Mouse (Mus musculus) layer of hippocampus, postnatal 10 days (tissue): ENCODE results near the gene Spryd4. TPM values are rescaled to one million over a fixed set of nuclear protein-coding genes. Genes with fewer than 3 reads are reported as not detected.
"Not testable (repeated sequence)": the region's sequence is repeated elsewhere in the genome, so short reads cannot be mapped to it uniquely, and the experiment has no call there.

Experiments
- DNase-seq, 2 experiments: peaks; one replicate each; pipeline ENCODE4 v3.0.0; 2021; ENCODE audit warnings: low spot score in 2 of 2
- total RNA-seq, 2 experiments: library from RNA; stranded (reverse); gene quantifications; 2 replicates each; pipeline ENCODE4 v1.2.3; 2021

Gene Spryd4
- total RNA-seq, 2 experiments from 2014 or later = 11.5 to 12.8 TPM

DNA sequence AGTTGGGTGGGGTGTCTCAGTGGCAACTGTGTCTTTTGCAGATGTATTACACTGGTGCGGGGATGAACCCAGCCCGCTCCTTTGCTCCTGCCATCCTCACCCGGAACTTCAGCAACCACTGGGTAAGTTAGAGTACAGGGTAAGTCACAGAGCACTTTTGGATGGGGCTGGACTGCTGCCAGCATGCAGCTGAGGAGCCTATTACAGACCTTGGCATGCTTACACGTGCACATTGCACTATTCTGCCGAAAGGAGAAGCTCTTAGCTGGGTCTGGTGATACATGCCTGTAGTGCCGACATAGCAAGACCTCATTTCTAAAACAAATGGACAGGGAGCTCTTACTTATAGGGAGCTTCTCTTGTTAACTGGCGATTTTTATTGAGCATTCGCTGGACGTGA is 16.0 kb upstream of the Spryd4 start:
- DNase-seq = no peak

DNA sequence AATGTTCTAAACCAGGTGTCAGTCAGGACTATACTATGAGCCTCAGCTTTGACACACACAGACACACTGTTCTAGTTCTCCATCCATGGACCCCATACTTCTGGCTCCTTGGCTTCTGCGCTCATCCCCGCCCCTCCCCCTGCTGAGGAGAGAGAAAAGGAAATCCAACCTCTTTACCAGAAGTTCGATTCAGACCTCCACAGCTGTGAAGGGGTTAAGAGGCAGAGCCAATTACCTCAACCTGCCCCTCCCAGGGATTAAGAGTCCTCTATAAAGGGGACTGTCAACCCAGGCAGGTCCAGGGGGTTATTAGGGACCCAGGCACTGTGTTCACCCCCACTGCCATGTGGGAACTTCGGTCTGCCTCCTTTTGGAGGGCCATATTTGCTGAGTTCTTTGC is 13.9 kb upstream of the Spryd4 start, which contains the start of gene Mip:
Gene Mip (plus strand): TSS at position 301 of the 400 bp plus-strand sequence.
- no peak for DNase-seq

DNA sequence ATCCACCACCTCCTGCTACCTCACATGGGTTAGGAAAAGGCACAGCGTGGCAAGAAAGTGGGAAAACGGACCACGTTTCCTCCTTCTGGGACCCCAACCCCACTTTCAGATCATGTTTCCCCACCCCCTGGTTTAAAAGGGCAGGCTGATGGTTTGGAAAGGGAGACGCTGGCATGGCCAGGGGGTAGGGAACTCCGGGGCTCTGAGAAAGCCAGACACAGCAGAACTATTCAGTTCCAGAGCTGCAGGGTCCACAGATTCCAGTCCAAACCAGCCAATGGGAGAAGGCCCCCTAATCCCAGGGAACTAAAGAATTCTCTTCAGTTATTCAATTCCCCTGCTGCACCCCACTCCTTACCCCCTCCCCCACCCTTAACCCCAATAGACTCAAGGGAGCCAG is 13.5 kb upstream of the Spryd4 start:
- no peak for DNase-seq

DNA sequence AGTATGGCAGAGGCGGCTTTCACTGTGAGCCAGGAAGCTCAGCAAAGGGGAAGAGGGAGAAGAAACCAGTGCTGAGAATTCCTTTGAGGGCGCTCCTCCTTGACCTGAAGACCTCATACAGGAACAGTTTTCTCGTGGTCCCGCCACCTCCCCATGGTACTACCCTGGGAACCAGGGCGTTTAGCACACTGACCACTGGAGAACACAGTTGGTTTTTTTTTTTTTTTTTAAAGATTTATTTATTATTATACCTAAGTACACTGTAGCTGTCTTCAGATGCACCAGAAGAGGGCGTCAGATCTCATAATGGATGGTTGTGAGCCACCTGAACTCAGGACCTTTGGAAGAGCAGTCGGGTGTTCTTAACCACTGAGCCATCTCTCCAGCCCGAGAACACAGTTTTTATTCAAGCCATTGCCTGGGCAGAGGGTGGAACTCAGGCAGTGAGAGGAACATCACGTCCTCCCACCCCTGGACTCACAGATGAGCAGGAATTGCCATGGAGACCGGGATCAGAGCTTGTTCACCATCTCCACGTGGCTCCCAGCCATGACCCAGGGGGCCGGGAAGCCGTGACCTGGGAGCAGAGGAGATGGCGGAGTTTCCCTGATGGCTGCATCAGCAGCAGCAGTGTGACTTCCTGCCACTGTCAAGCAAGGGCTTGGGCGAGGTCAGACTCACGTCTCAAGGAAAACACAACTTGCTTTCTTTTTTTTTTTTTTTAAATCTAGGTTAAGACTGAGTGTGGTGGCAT is 10.1 kb upstream of the Spryd4 start:
- no peak for DNase-seq

DNA sequence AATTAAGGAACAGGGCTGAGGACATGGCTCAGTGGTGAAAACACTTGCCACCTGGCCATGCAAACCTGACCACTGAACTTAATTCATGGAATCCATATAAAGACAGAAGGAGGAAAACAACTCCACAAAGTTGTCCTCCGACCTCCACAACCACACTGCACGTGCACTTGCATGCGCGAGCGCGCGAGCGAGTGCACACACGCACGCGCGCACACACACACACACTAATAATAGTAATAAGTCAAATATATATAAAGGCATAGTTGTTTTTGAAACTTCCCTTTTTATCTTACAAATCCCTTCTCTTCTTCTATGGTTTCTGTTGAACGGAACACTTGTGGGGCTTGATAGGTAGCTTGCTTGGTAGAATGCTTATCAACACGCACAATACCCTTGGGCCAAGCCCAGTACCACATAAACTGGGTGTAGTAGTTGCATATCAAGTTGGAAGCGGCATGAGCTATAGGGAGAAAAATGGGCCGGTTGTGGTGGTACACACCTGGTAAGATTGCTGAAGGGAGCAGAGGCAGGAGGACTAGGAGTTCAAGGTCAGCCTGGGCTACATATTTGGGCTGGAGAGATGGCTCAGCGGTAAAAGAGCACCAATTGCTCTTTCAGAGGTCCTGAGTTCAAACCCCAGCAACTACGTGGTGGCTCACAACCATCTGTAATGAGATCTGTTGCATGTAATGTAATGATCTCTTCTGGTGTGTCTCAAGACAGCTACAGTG is 6.9 kb upstream of the Spryd4 start:
- no peak for DNase-seq

DNA sequence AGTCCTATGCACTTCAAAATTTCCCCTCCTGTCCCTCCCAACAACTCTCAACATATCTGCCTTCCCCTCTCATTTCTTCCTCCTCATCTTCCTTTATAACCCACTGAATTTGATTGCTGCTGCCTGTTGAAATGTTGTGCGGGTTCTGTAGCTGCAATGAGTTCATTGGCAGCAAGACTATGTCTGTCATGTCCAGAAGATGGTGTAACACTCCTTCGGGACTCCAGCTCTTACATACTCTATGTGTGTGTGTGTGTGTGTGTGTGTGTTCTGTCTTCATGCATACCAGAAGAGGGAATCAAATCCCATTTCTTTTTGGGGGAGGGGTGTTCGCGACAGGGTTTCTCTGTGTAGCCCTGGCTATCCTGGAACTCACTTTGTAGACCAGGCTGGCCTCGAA is 3.4 kb upstream of the Spryd4 start:
- DNase-seq = no peak

DNA sequence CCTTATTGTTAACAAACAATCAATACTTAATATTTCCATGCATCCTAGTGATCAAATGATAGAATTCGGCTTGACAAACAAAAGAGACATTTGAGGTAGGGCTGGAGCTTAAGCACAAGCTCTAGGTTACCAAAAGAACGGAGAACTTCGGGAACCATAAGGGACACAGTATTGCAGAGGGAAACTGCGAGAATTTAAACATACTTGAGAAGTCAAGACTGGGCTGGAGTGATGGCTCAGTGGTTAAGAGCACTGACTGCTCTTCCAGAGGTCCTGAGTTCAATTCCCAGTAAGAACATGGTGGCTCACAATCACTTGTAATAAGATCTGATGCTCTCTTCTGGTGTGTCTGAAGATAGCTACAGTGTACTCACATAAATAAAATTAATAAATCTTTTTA is 2.5 kb upstream of the Spryd4 start:
- not testable (repeated sequence) for DNase-seq

DNA sequence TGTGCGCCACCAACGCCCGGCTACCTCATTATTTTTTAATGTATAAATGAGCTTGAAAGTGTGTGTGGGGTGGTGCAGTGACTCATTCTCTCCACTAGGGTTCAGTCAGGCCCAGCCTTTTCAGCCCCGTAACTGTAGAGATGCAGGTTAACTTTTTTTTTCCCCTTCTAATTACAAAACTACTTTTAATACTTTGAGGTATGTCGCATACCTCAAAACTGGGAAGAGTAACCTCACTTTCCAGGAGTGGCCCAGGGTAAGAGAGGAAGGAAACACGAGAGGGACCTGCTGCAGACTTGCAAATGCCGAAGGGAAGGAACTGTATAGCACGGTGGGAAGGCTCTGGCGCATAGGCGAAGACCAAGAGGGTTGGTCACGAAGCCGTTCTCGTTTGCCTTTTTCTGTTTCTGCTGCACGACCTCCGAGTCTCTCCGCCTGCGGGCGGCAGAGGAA is 1.3 kb upstream of the Spryd4 start:
- peak; percentile 54 to 63 for DNase-seq

DNA sequence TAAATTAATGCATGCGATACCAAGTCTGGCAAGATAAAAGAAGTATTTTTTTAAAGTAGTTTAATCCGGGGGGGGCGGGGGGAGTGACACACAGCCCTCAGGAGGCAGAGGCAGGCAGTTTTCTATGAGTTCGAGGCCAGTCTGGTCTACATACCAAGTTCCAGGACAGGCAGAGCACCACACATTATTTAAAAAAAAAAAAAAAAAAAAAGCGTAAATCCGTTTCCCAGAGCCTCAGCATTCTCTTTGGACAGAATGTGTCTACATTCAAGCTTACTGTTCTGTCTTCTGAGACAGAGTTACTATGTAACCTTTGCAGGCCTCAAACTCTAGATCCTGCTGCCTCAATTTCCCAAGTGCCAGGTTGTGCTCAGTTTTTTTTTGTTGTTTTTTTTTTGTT is 541 bp upstream of the Spryd4 start:
- no peak for DNase-seq

DNA sequence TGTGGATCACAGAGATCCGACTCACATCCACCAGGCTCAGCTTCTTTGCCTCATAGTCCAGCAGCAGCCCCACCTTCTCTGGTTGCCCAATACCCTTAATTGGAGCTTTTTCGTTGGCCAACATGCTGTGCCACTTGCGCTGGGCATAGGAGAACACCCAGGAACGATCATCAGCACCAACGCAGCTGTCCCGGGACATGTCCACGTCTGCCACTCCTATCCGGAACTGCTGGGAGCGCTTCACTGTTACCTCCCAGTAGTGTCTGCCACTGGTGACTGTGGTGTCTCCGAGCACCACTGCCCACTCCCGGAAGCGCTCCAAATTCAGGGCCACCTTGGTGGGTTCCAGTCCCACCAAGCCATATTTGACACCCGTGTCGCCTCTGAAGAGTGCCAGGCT is 653 bp downstream of the Spryd4 start:
- DNase-seq = peak; percentile 16 to 25

DNA sequence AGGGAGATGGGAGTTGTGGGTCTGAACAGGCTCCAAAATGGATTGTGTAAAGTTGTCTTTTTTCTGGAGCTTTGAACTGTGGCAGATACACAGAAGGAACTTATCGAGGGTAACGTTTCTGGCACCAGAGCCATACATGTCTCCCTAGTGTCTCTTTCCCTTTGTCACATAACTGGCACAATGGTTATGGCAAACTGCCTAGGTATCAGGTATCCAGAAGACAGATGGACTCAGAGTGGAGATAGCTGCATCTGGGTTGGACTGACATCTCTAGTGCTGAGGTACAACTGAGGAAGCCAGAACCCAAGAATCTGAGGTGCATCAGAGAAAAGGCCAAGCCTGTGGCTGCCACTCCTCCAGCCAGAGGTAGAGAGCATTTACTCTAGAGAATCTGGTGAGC is 1.5 kb downstream of the Spryd4 start:
- DNase-seq = no peak

DNA sequence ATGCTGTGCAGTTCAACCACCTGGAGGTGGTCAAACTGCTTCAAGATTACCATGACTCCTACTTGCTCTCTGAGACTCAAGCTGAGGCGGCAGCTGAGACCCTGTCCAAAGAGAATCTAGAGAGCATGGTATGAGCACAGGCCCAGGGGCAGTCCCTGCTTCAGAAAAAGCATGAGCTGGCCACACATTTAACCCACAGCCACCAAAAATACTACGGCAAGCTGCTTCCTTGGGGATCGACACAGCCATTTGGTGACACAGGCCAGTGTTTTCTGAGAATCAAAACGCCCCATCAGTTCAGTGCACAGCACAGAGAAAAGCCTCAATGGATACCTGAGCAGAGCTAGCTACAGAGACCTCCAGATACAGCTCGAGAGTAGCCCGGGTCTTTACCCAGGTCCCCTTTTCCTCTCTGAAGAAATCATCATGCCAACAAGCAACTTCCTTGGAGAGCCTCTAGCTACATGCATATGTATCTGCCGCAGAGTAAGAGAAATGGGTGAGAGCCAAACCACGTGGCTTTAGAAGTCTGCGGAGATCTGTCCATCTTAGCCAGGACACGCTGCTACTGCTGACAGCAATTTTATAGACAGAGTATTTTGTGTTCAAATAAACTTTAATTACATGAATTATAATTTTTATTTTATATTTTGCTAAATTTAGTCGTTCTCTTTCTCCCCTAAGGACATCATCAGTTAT is 2.1 kb downstream of the Spryd4 start:
- DNase-seq = no peak

DNA sequence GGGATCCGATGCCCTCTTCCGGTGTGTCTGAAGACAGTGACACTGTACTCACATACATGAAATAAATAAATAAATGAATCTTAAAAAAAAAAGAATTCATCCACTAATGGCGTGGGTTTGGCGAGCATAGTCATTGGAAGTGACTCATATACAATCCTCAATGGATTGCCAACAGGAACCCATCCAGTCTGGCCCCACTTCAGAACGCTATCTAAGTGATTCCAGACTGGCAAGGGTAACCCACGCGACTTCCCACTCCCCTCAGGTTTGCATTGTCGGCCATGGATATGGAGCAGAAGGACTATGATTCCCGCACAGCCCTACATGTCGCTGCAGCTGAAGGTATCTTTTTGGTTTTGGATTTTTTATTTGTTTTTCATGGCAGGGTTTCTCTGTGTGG is 3.3 kb downstream of the Spryd4 start:
- DNase-seq = no peak

DNA sequence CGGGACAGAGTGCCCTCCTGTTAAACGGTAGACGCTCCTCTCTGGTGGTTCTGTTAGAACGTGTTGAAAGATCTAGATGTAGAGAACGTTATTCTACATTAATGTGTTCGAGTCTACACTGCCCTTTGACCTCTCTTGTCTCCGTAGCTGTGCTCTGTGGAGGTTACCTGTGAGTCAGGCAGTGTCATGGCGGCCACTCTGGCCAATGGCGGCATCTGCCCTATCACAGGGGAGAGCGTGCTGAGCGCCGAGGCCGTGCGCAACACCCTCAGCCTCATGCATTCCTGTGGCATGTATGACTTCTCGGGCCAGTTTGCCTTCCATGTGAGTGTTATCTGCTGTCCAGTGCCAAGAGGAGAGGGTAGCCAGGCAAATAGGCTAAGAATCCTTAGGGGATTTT is 6.7 kb downstream of the Spryd4 start:
- DNase-seq = no peak

DNA sequence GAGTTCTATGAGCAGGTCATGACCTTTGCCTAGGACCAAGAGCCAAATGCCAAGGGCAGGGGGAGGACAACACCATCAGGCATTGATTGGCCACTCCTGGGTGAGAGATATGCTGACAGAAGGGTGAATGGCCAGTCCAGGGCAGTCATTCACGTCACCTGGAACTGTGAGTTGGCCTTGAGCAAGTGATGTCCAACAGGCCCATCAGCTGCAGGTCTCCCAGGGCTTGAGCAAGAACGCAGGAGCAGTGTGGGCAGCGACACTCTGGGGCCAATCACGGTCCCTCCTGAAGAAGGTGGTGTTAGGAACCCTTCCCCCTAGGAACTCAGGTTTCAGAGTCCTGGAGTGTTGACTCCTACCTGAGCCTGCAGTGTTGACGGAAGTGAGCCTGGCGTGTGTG is 9.8 kb downstream of the Spryd4 start:
- no peak for DNase-seq

DNA sequence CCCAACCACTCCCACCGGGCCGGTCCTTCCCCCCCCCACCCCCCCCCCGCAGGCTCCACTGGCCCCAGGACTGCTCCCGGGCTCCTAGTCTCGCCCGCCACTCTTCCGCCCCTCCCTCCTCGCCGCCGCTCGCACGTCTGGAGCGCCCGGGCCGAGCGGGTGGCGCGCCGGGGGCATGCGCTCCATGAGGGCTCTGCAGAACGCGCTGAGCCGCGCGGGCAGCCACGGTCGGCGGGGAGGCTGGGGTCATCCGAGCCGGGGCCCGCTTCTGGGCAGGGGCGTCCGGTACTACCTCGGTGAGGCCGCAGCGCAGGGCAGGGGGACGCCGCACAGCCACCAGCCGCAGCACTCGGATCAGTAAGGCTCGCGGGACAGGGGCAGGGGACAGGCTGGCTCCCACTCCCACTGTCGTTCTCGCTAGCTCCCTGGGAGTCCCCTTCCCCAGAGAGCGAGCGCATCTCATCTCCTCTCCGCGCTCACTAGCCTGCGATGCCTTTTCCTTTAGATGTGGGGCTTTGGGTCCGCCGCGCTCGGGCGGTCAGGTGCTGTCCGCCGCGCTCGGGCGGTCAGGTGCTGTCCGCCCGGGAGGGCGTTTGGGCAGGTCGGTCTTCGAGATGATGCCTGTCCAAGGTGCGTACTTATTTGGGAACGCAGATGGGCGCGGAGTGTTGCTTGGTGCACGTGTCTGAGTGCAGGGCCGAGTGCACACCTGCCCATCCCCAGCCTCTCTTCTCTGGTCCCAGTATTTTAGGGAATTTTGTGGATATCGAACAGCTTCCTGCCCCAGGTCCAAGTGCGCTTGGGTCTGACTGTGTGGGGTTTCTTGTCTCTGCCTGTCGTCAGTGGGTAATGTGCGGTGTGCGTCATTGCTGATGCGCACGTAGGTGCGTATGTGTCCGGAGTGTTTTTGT is 16.8 kb downstream of the Spryd4 start:
- peak; percentile 51 to 66 for DNase-seq

DNA sequence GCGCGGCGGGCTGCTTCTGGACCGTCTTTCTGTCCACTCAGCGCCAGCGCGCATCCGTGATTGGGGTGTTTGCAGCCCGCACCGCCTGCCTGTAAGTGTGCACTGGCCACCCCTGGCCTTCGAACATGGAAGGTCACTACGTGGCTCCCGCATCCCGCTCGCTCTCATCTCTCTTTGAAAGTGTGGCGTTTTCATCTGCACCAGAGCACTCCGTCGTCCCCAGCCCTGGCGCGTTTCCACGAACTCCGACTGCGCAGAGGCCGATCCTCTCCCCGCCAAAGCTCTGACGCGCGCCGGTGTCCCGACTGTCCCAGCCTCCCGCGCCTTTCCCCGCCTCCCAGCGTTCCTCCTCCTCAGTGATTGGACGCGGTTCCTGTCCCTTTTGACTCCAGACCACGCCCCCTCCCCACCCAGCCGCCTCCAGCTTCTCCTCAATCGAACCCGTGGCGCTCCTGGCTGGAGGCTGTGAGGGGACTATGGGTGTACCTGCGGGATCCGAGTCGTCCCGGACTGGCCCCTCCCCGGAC is 17.5 kb downstream of the Spryd4 start, which contains the start of gene Gls2:
Gene Gls2 (plus strand): TSS at position 434 of the 527 bp plus-strand sequence.
- peak; percentile 97 to 99 for DNase-seq

DNA sequence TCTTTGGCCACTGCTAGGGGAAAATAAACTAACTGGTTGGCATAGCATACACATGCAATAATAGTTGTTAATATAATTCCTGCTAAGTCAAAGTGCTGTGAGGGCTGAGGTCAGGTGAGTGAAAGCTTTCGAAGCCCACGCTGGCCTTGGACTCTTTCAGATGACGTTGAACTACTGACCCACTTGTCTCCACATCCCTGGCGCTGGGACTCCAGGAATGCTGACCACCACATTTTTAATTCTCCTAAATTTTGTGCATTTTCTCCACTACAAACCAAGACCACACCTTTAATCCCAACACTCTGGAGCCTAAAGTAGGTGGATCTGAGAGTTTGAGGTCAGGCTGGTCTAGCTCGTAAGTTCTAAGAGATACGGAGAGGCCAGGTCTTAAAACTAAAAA is 18.5 kb downstream of the Spryd4 start:
- no peak for DNase-seq

DNA sequence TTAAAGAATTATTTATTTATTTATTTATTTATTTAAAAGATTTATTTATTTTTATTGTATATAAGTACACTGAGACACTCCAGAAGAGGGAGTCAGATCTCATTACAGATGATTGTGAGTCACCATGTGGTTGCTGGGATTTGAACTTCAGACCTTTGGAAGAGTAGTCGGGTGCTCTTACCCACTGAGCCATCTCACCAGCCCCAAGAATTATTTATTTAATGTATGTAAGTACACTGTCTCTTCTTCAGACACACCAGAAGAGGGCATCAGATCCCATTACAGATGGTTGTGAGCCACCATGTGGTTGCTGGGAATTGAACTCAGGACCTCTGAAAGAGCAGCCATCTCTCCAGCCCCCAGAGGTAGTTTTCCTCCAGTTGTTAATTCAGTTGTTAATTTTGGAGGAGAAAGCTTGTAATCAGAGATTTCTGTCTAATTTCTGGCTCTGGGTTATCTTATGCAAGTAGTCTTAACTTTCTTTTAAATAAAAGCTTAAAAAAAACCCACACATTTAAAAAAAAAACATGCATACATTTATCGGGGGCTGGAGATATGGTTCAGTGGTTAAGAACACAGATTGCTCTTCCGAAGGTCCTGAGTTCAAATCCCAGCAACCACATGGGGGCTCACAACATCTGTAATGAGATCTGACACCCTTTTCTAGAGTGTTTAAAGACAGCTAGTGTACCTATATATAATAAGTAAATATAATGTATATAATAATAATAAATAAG is 19.4 kb downstream of the Spryd4 start:
- DNase-seq = not testable (repeated sequence)

DNA sequence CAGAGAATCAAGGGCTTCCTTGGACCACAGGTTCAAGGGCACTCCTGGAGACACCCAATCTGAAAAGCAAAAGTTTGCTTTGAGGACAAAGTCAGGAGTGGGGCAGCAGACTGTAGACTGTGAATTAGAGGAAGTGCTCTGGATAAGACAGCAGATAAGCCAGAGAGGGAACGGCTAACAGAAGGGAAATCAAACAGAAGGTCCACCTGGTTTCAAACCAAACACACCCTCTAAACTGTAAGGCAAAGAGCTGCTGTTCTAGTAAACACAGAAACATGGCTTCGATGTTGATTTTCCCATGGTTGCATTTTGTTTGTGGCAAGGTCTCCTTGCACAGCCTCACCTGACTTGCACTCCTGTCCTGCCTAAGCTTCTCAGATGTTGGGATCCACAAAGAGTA is 20.1 kb downstream of the Spryd4 start:
- no peak for DNase-seq
